Mouse (Mus musculus): ENCODE data around the gene U2af1. TPM values are rescaled to one million over a fixed set of nuclear protein-coding genes. Genes with fewer than 3 reads are reported as not detected.

U2af1 gene
- polyA plus RNA-seq, 1 experiment from 2014 or later = 196 TPM

GRCm38 (mm10) chr17:31655366-31655765 is 3.3 kb downstream of the U2af1 start:
- Histone ChIP-seq H3K27ac (ENCODE audit: low read depth, low read length) (no peak overlapping the region), H3K9me3 (ENCODE audit: control insufficient read depth, low read length) (no peaks in the 10 kb centered on the region), H3K9ac (ENCODE audit: low read length) (no peak overlapping the region), H3K27me3 (ENCODE audit: control insufficient read depth, insufficient read depth, low read length) (no peaks in the 10 kb centered on the region), H3K4me2 (ENCODE audit: low read depth) (no peak overlapping the region), H3K4me1 (ENCODE audit: control insufficient read depth, insufficient read depth, low read length) (peaks cover 12% of the 10 kb centered on the region), H3K36me3 (ENCODE audit: control insufficient read depth, insufficient read depth, low read length) (peaks cover 26% of the 10 kb centered on the region), H3K4me3 (ENCODE audit: low read depth, low read length) (no peak overlapping the region)
- no peak for ATAC-seq (ENCODE audit: insufficient read depth, low FRiP score, low TSS enrichment)
- DNase-seq (ENCODE audit: low spot score) = no peak
- WGBS = 87% methylated on average over 4 of the region's 4 CpGs

GRCm38 (mm10) chr17:31653277-31653676 is 5.4 kb downstream of the U2af1 start:
- Histone ChIP-seq H3K27me3 (ENCODE audit: control insufficient read depth, insufficient read depth, low read length) (no peaks in the 10 kb centered on the region), H3K4me3 (ENCODE audit: low read depth, low read length) (no peak overlapping the region), H3K9ac (ENCODE audit: low read length) (no peak overlapping the region), H3K9me3 (ENCODE audit: control insufficient read depth, low read length) (no peaks in the 10 kb centered on the region), H3K4me1 (ENCODE audit: control insufficient read depth, insufficient read depth, low read length) (peaks cover 6% of the 10 kb centered on the region), H3K36me3 (ENCODE audit: control insufficient read depth, insufficient read depth, low read length) (peaks cover 35% of the 10 kb centered on the region), H3K27ac (ENCODE audit: low read depth, low read length) (no peak overlapping the region), H3K4me2 (ENCODE audit: low read depth) (no peak overlapping the region)
- ATAC-seq (ENCODE audit: insufficient read depth, low FRiP score, low TSS enrichment) (no peak), DNase-seq (ENCODE audit: low spot score) (no peak)
- 93% methylated on average over 6 of the region's 6 CpGs for WGBS

GRCm38 (mm10) chr17:31652152-31652551 is 6.5 kb downstream of the U2af1 start:
- H3K4me2 ChIP-seq (ENCODE audit: low read depth) = no peak overlapping the region
- H3K9ac ChIP-seq (ENCODE audit: low read length) = no peak overlapping the region
- H3K4me1 ChIP-seq (ENCODE audit: control insufficient read depth, insufficient read depth, low read length) = peaks cover 1% of the 10 kb centered on the region
- DNase-seq (ENCODE audit: low spot score) (no peak), ATAC-seq (ENCODE audit: insufficient read depth, low FRiP score, low TSS enrichment) (no peak)
- WGBS = 94% methylated on average over 14 of the region's 14 CpGs
- no peaks in the 10 kb centered on the region for H3K27me3 ChIP-seq (ENCODE audit: control insufficient read depth, insufficient read depth, low read length)
- H3K9me3 ChIP-seq (ENCODE audit: control insufficient read depth, low read length) = no peaks in the 10 kb centered on the region
- H3K36me3 ChIP-seq (ENCODE audit: control insufficient read depth, insufficient read depth, low read length) = peaks cover 41% of the 10 kb centered on the region
- H3K4me3 ChIP-seq (ENCODE audit: low read depth, low read length) = no peak overlapping the region
- H3K27ac ChIP-seq (ENCODE audit: low read depth, low read length) = no peak overlapping the region

- ATAC-seq (ENCODE audit: insufficient read depth, low FRiP score, low TSS enrichment) = no peak
- no peak for DNase-seq (ENCODE audit: low spot score)
These were observed 12.3 kb downstream of the U2af1 start for GRCm38 (mm10) chr17:31646199-31647002.

GRCm38 (mm10) chr17:31642913-31643312 is 15.8 kb downstream of the U2af1 start:
- Histone ChIP-seq H3K9me3 (ENCODE audit: control insufficient read depth, low read length) (no peaks in the 10 kb centered on the region), H3K36me3 (ENCODE audit: control insufficient read depth, insufficient read depth, low read length) (peaks cover 12% of the 10 kb centered on the region), H3K27ac (ENCODE audit: low read depth, low read length) (no peak overlapping the region), H3K4me3 (ENCODE audit: low read depth, low read length) (no peak overlapping the region), H3K4me1 (ENCODE audit: control insufficient read depth, insufficient read depth, low read length) (no peaks in the 10 kb centered on the region), H3K27me3 (ENCODE audit: control insufficient read depth, insufficient read depth, low read length) (no peaks in the 10 kb centered on the region), H3K9ac (ENCODE audit: low read length) (no peak overlapping the region), H3K4me2 (ENCODE audit: low read depth) (no peak overlapping the region)
- 64% methylated on average over 4 of the region's 4 CpGs for WGBS
- ATAC-seq (ENCODE audit: insufficient read depth, low FRiP score, low TSS enrichment) = no peak
- DNase-seq (ENCODE audit: low spot score) = no peak

More at GRCm38 (mm10) chr17:31646199-31647002, 12.3 kb downstream of the U2af1 start:
- WGBS = 97% methylated on average over 5 of the region's 5 CpGs
- H3K4me2 ChIP-seq (ENCODE audit: low read depth) = no peak overlapping the region
- no peak overlapping the region for H3K9ac ChIP-seq (ENCODE audit: low read length)
- no peak overlapping the region for H3K4me3 ChIP-seq (ENCODE audit: low read depth, low read length)
- H3K36me3 ChIP-seq (ENCODE audit: control insufficient read depth, insufficient read depth, low read length) = peaks cover 28% of the 10 kb centered on the region
- H3K27ac ChIP-seq (ENCODE audit: low read depth, low read length) = no peak overlapping the region
- no peaks in the 10 kb centered on the region for H3K9me3 ChIP-seq (ENCODE audit: control insufficient read depth, low read length)
- H3K27me3 ChIP-seq (ENCODE audit: control insufficient read depth, insufficient read depth, low read length) = no peaks in the 10 kb centered on the region
- no peaks in the 10 kb centered on the region for H3K4me1 ChIP-seq (ENCODE audit: control insufficient read depth, insufficient read depth, low read length)

- H3K4me2 ChIP-seq (ENCODE audit: low read depth) = no peak overlapping the region
- ATAC-seq (ENCODE audit: insufficient read depth, low FRiP score, low TSS enrichment) = no peak
- H3K27ac ChIP-seq (ENCODE audit: low read depth, low read length) = no peak overlapping the region
- no peak for DNase-seq (ENCODE audit: low spot score)
- peaks cover 8% of the 10 kb centered on the region for H3K36me3 ChIP-seq (ENCODE audit: control insufficient read depth, insufficient read depth, low read length)
- H3K27me3 ChIP-seq (ENCODE audit: control insufficient read depth, insufficient read depth, low read length) = 0 out of 2 replicates have a peak, but pooled peaks cover 2% of the 10 kb centered on the region
- no peak overlapping the region for H3K4me3 ChIP-seq (ENCODE audit: low read depth, low read length)
- WGBS = 55% methylated on average over 8 of the region's 8 CpGs
- H3K9me3 ChIP-seq (ENCODE audit: control insufficient read depth, low read length) = no peaks in the 10 kb centered on the region
- H3K9ac ChIP-seq (ENCODE audit: low read length) = no peak overlapping the region
- H3K4me1 ChIP-seq (ENCODE audit: control insufficient read depth, insufficient read depth, low read length) = no peaks in the 10 kb centered on the region
These were observed 16.4 kb downstream of the U2af1 start for GRCm38 (mm10) chr17:31642331-31642730.

GRCm38 (mm10) chr17:31639651-31640050 is 19.0 kb downstream of the U2af1 start:
- H3K27me3 ChIP-seq (ENCODE audit: control insufficient read depth, insufficient read depth, low read length) = peaks cover 20% of the 10 kb centered on the region
- H3K9ac ChIP-seq (ENCODE audit: low read length) = no peak overlapping the region
- H3K4me1 ChIP-seq (ENCODE audit: control insufficient read depth, insufficient read depth, low read length) = peaks cover 9% of the 10 kb centered on the region; the same call in 1 of the 2 replicates
- WGBS = 82% methylated on average over 4 of the region's 4 CpGs
- ATAC-seq (ENCODE audit: insufficient read depth, low FRiP score, low TSS enrichment) (no peak), DNase-seq (ENCODE audit: low spot score) (no peak)
- H3K36me3 ChIP-seq (ENCODE audit: control insufficient read depth, insufficient read depth, low read length) = no peaks in the 10 kb centered on the region
- no peaks in the 10 kb centered on the region for H3K9me3 ChIP-seq (ENCODE audit: control insufficient read depth, low read length)
- H3K4me3 ChIP-seq (ENCODE audit: low read depth, low read length) = no peak overlapping the region
- no peak overlapping the region for H3K4me2 ChIP-seq (ENCODE audit: low read depth)
- no peak overlapping the region for H3K27ac ChIP-seq (ENCODE audit: low read depth, low read length)

GRCm38 (mm10) chr17:31637866-31638570 is 20.7 kb downstream of the U2af1 start:
- Histone ChIP-seq H3K27ac (ENCODE audit: low read depth, low read length) (no peak overlapping the region), H3K9me3 (ENCODE audit: control insufficient read depth, low read length) (no peaks in the 10 kb centered on the region), H3K36me3 (ENCODE audit: control insufficient read depth, insufficient read depth, low read length) (no peaks in the 10 kb centered on the region), H3K4me2 (ENCODE audit: low read depth) (peak overlapping the region; percentile 91), H3K27me3 (ENCODE audit: control insufficient read depth, insufficient read depth, low read length) (peaks cover 20% of the 10 kb centered on the region), H3K4me3 (ENCODE audit: low read depth, low read length) (no peak overlapping the region), H3K4me1 (ENCODE audit: control insufficient read depth, insufficient read depth, low read length) (peaks cover 9% of the 10 kb centered on the region; the same call in 1 of the 2 replicates), H3K9ac (ENCODE audit: low read length) (no peak overlapping the region)
- WGBS = 66% methylated on average over 9 of the region's 9 CpGs
- ATAC-seq (ENCODE audit: insufficient read depth, low FRiP score, low TSS enrichment) (no peak), DNase-seq (ENCODE audit: low spot score) (no peak)
